Mouse (Mus musculus): ENCODE measurements at regions not wholly inside any gene's neighbourhood (a gene's known extent, or its start where the extent isn't known, plus 50 kb on each side); places are given as distances from the start of the nearest gene placed in this dataset.

DNA sequence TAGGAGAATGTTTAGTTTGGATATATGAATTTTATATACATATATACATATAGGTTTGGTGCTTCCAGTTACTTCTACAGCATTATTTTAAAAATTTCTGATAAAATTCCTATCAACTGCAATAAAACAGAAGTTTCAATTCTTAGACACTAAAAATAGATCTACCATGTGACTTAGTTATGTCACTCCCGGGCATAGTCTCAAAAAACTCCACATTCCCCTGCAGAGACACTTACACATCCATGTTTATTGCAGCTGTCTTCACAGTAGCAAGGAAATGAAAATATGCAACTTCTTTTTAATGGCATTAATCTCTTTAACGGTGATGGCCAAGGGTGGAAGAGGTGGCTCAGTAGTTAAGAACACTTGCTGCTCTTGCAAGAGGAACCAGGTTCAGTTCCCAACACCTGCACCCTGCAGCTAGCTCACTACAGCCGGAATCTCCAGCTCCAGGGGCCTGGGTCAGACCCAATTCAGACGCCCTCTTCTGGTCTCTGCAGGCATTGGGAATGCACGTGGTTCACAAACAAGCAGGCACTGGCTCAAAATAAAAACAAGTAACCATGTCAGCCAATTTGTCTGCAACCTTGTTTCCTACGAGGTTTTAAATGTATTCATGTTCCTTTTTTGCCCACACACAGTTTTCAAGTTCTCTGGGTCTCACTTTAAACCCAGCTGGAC, 204.4 kb downstream of the Adra2a start:
- no peak for DNase-seq (ENCODE audit: low spot score in 2 of 2)

GRCm38 (mm10) chr19:54252145-54252664, 208.3 kb downstream of the Adra2a start:
- no peak for DNase-seq (ENCODE audit: low spot score in 2 of 2)

DNA sequence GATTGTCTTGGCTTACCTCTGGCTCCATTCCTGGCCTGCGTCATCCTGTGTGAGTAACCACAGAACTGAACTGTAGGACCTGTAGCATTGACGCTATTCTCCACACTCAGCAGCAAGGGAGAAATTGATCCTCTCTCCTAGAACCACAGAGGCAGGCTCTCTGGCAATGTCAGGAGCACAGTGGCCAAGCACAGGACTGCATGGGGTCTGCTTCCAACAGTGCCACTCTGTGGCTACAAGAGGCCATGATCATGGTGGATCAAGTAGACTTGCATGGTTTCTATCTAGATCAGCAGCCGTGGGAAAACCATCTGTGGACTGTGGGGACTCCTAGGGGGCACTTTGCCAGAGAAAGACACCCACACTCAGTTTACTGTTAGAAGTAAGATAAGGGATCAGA, 213.9 kb downstream of the Adra2a start:
- DNase-seq (ENCODE audit: low spot score in 2 of 2): no peak

DNA sequence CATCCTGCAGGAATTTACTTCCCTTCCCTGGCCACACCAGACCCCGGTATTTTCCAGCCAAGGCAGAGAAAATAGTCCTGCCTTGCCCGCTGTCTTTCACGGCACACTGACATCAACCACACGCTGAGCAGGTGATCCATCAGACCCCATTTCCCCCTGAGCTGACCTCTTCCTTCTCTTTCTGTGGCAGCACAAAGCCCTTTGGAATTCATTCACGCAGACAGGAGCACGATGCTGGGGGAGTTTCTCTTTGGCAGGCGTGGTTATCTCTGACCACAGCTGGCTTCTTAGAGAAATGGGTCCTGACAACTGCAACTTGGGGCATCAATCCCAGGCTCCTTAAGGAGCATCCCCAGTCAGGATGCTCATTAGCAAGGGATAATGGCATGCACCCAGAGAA, 215.2 kb downstream of the Adra2a start:
- no peak for DNase-seq (ENCODE audit: low spot score in 2 of 2)

GRCm38 (mm10) chr19:54277368-54277767, 233.4 kb downstream of the Adra2a start:
- DNase-seq (ENCODE audit: low spot score in 2 of 2): no peak

DNA sequence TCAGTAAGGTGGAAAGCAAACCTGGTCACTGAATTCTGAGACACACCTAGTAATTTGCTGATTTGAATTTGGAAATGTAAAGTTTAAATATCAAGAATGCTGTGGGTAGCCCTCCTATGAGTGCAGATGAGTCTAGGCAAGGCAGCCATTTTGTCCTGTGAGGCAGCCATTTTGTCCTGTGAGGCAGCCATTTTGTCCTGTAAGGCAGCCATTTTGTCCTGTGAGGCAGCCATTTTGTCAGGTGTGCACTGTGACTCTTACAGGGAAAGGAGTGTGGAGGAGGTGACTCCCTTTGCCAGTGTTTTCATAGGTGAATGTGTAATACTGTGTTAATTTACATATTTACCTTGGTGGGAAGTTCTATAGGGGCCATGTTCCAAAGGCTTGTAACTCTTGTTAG, 241.5 kb downstream of the Adra2a start:
- no peak for DNase-seq (ENCODE audit: low spot score in 2 of 2)

DNA sequence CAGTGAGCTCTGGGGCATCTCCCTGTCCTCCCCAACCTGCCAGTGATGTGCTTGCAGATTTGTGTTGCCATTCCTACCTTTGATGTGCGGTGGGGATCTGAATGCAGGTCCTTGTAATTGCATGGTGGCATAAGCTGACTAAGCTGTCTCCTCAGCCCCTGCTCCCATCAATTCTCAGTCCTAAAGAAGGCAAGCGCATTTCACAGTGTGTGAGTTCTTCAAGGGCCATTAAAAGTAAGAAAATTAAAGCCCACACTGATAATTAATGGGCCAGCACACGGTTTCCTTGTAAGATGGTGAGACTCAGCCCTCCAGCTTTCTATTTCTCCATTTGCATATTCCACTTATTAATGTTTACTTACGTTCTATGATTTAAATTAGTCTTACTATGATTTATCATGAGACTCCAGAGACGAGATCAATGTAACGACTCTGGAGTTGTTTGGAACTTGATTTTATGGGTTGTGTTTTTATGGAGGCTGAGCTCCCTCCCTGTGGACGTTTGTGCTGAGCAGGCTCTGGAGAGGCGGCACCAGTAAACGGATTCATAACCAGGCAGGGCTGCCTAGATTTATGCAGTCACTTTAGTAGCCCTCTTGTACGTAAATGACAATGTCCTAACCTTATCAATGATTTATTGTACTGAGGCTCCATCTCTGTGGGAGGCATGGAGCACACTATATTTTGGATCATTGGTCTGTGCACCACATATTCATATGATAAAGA, 253.9 kb downstream of the Adra2a start:
- DNase-seq (ENCODE audit: low spot score in 2 of 2): no peak

DNA sequence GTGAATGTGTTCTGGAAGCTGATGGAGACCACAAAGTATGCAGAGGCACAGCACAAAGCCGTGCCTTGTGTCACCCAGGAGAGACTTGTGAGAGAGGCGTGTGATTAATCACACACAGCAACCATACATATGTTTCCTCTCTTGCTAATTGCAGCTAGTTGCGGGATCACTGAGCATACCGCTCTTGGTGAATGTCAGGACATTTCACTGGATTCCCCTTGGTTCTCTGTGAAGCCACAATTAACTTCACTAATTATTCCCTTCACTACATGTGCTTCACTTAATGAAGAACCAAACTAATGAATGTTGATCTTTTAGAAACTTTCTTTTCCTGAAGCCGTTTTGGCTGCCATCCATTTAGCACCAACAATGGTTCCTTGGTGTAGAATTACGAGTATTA, 267.3 kb downstream of the Adra2a start:
- DNase-seq (ENCODE audit: low spot score in 2 of 2): no peak

GRCm38 (mm10) chr19:54311723-54312122, 267.8 kb downstream of the Adra2a start:
- DNase-seq (ENCODE audit: low spot score in 2 of 2): no peak

GRCm38 (mm10) chr19:54323276-54323675, 279.3 kb downstream of the Adra2a start:
- no peak for DNase-seq (ENCODE audit: low spot score in 2 of 2)

DNA sequence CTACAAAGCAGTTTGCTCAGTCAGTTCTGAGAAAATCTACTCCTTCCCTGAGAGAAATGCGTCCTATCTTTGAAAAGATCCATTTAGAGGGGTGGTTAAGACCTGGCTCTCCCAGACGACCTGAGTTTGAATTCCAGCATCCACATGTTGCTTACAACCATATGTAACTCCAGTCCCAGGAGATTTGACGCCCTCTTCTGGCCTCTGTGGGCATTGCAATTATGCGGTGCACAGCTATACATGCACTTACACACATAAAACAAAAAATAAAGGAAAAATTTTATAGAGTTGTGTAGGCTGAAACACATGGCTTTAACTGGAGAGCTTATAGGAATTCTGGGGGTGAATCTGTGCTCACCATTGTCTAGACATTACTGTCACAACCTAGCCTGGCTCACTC, 281.0 kb downstream of the Adra2a start:
- DNase-seq (ENCODE audit: low spot score in 2 of 2): no peak

DNA sequence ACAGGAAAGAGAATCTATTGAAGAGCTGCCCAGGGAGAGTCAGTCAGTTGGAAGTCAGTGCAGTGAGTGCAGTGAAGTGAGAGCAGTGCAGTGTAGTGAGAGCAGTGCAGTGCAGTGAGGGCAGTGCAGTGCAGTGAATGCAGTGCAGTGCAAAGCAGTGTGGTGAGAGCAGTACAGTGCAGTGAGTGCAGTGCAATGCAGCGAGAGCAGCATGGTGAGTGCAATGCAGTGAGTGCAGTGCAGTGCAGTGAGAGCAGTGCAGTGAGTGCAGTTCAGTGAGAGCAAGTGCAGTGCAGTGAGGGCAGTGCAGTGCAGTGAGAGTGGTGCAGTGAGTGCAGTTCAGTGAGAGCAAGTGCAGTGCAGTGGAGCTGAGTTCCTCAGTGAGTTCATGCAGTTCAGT, 288.2 kb downstream of the Adra2a start:
- DNase-seq (ENCODE audit: low spot score in 2 of 2): no peak

DNA sequence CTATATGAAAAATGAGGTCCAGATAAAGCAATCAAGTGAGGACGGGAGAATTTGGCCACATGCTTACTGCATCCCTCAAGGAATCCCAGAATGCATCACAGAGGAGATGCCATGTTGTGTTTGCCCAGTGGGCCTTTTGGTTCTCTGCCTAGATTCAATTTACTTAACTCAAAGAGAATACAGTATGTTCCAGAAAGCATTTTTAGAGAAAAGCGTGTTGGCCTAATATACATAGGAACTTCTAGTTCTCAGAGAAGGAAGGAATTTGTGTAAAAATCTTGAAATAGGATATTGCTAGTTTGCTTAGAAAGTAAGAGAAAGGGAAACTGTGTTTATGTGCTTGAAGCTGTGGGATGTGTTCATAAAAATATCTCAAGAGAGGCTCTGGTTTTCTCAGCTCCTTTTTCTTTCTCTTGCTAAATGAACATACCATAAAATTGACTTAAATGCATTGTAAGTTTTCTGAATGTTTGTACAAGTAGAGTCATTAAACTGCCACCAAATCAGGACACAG, 296.9 kb downstream of the Adra2a start:
- no peak for DNase-seq (ENCODE audit: low spot score in 2 of 2)

GRCm38 (mm10) chr19:54359731-54360130, 315.8 kb downstream of the Adra2a start:
- no peak for DNase-seq (ENCODE audit: low spot score in 2 of 2)

- DNase-seq (ENCODE audit: low spot score in 2 of 2): no peak
Measured at GRCm38 (mm10) chr19:54360660-54361059, 316.7 kb downstream of the Adra2a start.

- no peak for DNase-seq (ENCODE audit: low spot score in 2 of 2)
Measured at GRCm38 (mm10) chr19:54385101-54385500, 341.1 kb downstream of the Adra2a start.

DNA sequence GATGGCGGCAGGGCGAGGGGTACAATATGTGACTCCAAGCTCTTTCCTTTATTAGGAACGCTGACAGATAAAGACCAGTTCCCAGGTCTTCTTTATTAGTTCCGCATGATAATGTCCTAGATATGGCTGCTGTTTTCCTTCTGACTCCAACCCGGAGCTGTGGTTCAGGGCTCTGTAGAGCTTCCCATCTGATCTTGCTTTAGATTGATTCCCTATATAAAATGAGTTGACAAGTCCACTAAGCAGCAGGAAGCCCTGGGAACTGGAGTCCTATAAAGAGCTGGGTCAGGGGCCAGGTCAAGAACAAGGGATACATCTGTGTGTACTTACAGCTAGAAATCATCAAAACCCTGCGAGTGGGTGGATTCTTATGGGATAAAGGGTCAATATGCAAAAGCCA, 347.5 kb downstream of the Adra2a start:
- DNase-seq (ENCODE audit: low spot score in 2 of 2): no peak

DNA sequence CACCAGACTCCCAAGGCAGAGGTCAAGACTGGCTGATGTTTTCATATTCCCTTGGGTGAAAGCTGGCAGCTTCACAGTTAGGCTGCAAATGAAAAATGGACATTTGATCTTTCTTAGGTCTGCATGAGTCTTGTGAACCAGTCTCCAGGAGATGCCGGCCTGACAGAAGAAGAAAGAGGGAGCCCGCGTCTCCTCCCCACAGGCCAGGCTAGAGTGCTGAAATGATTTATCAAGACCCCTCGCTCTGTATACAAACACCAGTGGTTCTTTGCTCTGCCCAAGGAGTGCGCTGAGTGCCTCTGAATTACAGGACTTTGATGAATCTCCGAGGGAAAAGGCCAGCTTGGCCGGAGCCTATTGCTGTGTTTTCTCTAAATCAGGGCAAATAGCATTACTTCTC, 355.7 kb downstream of the Adra2a start:
- no peak for DNase-seq (ENCODE audit: low spot score in 2 of 2)

- DNase-seq (ENCODE audit: low spot score in 2 of 2): no peak
Measured at GRCm38 (mm10) chr19:54407904-54408303, 364.0 kb downstream of the Adra2a start.

DNA sequence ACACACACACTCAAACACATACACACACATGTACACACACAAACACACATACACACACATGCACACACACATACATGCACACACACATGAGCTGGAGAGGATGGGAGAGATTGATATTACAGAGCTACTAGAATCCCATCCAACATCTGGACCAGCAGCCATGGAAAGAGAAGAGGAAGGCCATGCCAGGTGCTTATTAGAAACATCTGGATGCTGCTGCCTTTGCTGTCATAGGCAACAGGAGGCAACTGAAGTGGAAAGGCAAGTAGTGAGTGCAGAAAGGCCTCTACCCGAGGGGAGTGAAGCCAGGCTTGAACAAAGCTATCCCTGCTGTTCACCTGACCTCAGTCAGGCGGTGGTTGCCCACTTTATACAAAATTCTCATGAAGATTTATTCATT, 385.1 kb downstream of the Adra2a start:
- no peak for DNase-seq (ENCODE audit: low spot score in 2 of 2)

- DNase-seq (ENCODE audit: low spot score in 2 of 2): no peak
Measured at GRCm38 (mm10) chr19:54440713-54441112, 396.8 kb downstream of the Adra2a start.

- no peak for DNase-seq (ENCODE audit: low spot score in 2 of 2)
Measured at GRCm38 (mm10) chr19:54460426-54461170, 416.6 kb downstream of the Adra2a start.

All from thymus, postnatal 10 days (tissue).